Mouse (Mus musculus): ENCODE data around the gene Tbcel. TPM values are rescaled to one million over a fixed set of nuclear protein-coding genes. Genes with fewer than 3 reads are reported as not detected.

Gene Tbcel
- polyA plus RNA-seq, 1 experiment from 2014 or later, result 7.6 TPM

GRCm38 (mm10) chr9:42382063-42382462 is 125.5 kb downstream of the Tbcel start:
- H3K4me3 ChIP-seq (ENCODE audit: low read depth, low read length), result no peak overlapping the region
- TF ChIP-seq CTCF (IDR thresholded peaks at IDR 0.05; ENCODE audit: low read depth) (no peak), EP300 (IDR thresholded peaks at IDR 0.05; ENCODE audit: low read depth) (no peak)
- H3K9ac ChIP-seq (replicated peaks), result no peak overlapping the region
- no peaks in the 10 kb centered on the region for H3K4me1 ChIP-seq (ENCODE audit: insufficient read depth)
- H3K27ac ChIP-seq (ENCODE audit: low read depth), result no peak overlapping the region
- no peaks in the 10 kb centered on the region for H3K9me3 ChIP-seq (ENCODE audit: low read length)
- H3K36me3 ChIP-seq (replicated peaks; ENCODE audit: insufficient read depth, low read length), result no peaks in the 10 kb centered on the region
- ATAC-seq (no peak), DNase-seq (no peak)
- no peaks in the 10 kb centered on the region for H3K27me3 ChIP-seq (ENCODE audit: insufficient read depth, low read length)
- no peak overlapping the region for H3K4me2 ChIP-seq (ENCODE audit: low read depth, low read length)
- 77% methylated on average over 5 of the region's 5 CpGs for WGBS (ENCODE audit: insufficient replicate concordance)

GRCm38 (mm10) chr9:42378071-42378470 is 129.5 kb downstream of the Tbcel start:
- no peaks in the 10 kb centered on the region for H3K4me1 ChIP-seq (ENCODE audit: insufficient read depth)
- no peak overlapping the region for H3K4me3 ChIP-seq (ENCODE audit: low read depth, low read length)
- no peak for DNase-seq
- ATAC-seq, result no peak
- TF ChIP-seq CTCF (IDR thresholded peaks at IDR 0.05; ENCODE audit: low read depth), result no peak
- TF ChIP-seq EP300 (IDR thresholded peaks at IDR 0.05; ENCODE audit: low read depth), result no peak
- H3K9me3 ChIP-seq (ENCODE audit: low read length), result no peaks in the 10 kb centered on the region
- no peaks in the 10 kb centered on the region for H3K27me3 ChIP-seq (ENCODE audit: insufficient read depth, low read length)
- H3K4me2 ChIP-seq (ENCODE audit: low read depth, low read length), result no peak overlapping the region
- no peak overlapping the region for H3K27ac ChIP-seq (ENCODE audit: low read depth)
- no peaks in the 10 kb centered on the region for H3K36me3 ChIP-seq (replicated peaks; ENCODE audit: insufficient read depth, low read length)
- H3K9ac ChIP-seq (replicated peaks), result no peak overlapping the region
- 73% methylated on average over 4 of the region's 4 CpGs for WGBS (ENCODE audit: insufficient replicate concordance)

- DNase-seq, result no peak
- Histone ChIP-seq H3K27ac (ENCODE audit: low read depth) (no peak overlapping the region), H3K4me1 (ENCODE audit: insufficient read depth) (no peaks in the 10 kb centered on the region), H3K4me2 (ENCODE audit: low read depth, low read length) (no peak overlapping the region), H3K4me3 (ENCODE audit: low read depth, low read length) (no peak overlapping the region), H3K9ac (replicated peaks) (no peak overlapping the region), H3K36me3 (replicated peaks; ENCODE audit: insufficient read depth, low read length) (no peaks in the 10 kb centered on the region), H3K9me3 (ENCODE audit: low read length) (no peaks in the 10 kb centered on the region), H3K27me3 (ENCODE audit: insufficient read depth, low read length) (no peaks in the 10 kb centered on the region)
- no peak for ATAC-seq
- 87% methylated on average over 15 of the region's 15 CpGs for WGBS (ENCODE audit: insufficient replicate concordance)
- no peak for TF ChIP-seq CTCF (IDR thresholded peaks at IDR 0.05; ENCODE audit: low read depth)
- no peak for TF ChIP-seq EP300 (IDR thresholded peaks at IDR 0.05; ENCODE audit: low read depth)
These were observed 130.0 kb downstream of the Tbcel start for GRCm38 (mm10) chr9:42377656-42378055.

- no peak overlapping the region for H3K4me2 ChIP-seq (ENCODE audit: low read depth, low read length)
- no peak overlapping the region for H3K27ac ChIP-seq (ENCODE audit: low read depth)
- DNase-seq, result no peak
These were observed 135.8 kb downstream of the Tbcel start for GRCm38 (mm10) chr9:42371670-42372368.

More at GRCm38 (mm10) chr9:42371670-42372368, 135.8 kb downstream of the Tbcel start:
- Histone ChIP-seq H3K4me1 (ENCODE audit: insufficient read depth) (no peaks in the 10 kb centered on the region), H3K9me3 (ENCODE audit: low read length) (no peaks in the 10 kb centered on the region), H3K36me3 (replicated peaks; ENCODE audit: insufficient read depth, low read length) (no peaks in the 10 kb centered on the region), H3K27me3 (ENCODE audit: insufficient read depth, low read length) (no peaks in the 10 kb centered on the region), H3K4me3 (ENCODE audit: low read depth, low read length) (no peak overlapping the region), H3K9ac (replicated peaks) (no peak overlapping the region)
- WGBS (ENCODE audit: insufficient replicate concordance), result 55% methylated on average over 6 of the region's 6 CpGs
- ATAC-seq, result peak; percentile 95
- TF ChIP-seq CTCF (IDR thresholded peaks at IDR 0.05; ENCODE audit: low read depth) (no peak), EP300 (IDR thresholded peaks at IDR 0.05; ENCODE audit: low read depth) (peak; percentile 74)

Small RNA genes within 50 kb of the gene (microRNA-seq; reads per million reads assigned to microRNA genes)
- not detected for gene Gm44311

Other genes starting within 250 kb of the Tbcel start
- 146 and 151 TPM in 2 replicates for gene Sc5d, start 243.6 kb downstream of the Tbcel start, polyA plus RNA-seq (2015; fragmentation: Nextera tagmentation; extraction: Ambion mirVana)
- gene Tecta, start 107.9 kb downstream of the Tbcel start, polyA plus RNA-seq (2015; fragmentation: Nextera tagmentation; extraction: Ambion mirVana), result 0.07 and 0.09 TPM in 2 replicates

All from liver, postnatal 0 days (tissue).